Mouse (Mus musculus): ENCODE data around the gene Alx3.

DNA sequence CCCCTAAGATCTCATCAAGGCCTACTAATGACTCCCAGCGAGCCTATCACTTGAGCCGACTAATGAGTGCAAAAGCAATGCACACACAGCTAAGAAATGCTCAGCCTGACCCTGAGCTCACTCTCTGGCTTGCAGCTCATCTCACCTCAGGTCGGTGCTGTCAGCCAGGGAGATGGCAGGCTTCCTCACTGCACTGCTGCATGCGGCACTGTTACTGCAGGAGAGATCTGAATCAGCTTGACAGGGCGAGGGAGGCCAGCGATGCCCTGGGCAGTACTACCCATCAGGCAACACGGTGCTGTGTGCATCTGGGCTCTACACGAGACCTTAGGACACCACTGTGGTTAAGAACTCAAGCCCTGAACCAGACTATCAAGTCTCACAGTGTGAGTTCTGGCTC lies 30.7 kb downstream of the Alx3 start:
- TF ChIP-seq CTCF (IDR thresholded peaks at IDR 0.05; ENCODE audit: insufficient read depth, low read depth, low read length) = no peak
- TF ChIP-seq POLR2A (IDR thresholded peaks at IDR 0.05; ENCODE audit: insufficient read depth, low read depth, low read length) = no peak

All from olfactory bulb, adult 2 months (tissue).